Mouse (Mus musculus) right cerebral cortex, adult 18-20 months (tissue): ENCODE measurements around the gene Olfr893.
"Not testable (repeated sequence)": the region's sequence is repeated elsewhere in the genome, so short reads cannot be mapped to it uniquely, and the experiment has no call there.

Experiments used
- DNase-seq: peaks from one replicate; pipeline ENCODE4 v3.0.0; 2022; ENCODE audit warnings: mixed read lengths

The Olfr893 gene

GRCm38 (mm10) chr9:38208065-38208464 is at the start of gene Olfr893:
Gene Olfr893, plus strand, starts transcription at chr9:38208365.
- DNase-seq, result no peak

- not testable (repeated sequence) for DNase-seq
Observed at GRCm38 (mm10) chr9:38168341-38168740, 39.8 kb upstream of the Olfr893 start.

DNA sequence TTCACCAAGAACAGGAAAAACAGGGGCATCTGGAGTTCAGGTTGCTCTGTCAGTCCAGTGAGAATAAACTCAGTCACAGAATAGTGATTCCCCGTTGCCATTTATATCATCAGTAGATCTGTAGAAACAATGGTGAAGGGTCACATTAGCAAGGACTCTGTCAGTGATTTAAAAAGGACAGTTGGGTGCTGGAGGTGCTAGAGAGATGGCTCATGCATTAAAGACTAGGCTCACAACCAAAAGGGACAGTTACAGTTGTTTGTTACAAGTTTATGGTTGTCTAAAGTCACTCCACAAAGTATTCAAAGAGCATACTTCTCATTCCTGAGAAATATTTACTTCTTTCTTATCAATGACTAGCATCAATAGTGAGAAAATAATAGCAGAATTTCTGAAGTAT is 27.4 kb upstream of the Olfr893 start, which contains the start of gene Olfr891:
Gene Olfr891, minus strand, starts transcription at position 101 of the 400 bp plus-strand sequence.
- DNase-seq, result no peak

DNA sequence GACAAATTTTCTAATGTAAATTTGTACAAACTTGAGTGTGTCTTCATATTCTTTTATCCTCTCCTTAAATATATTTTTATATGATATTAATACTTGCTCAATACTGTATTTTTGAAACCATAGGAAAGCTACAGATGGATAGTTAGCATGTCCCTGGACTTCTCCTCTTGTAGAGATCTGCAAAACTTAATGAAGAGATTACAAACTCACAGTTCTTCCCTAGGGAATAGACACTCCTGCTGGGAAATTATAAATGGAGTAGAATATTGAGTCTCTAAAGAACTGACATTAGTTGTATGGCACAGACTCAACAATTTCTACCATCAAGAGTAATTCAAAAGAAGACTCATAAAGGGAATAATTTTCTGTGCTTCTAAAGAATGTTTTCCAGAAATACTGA is 9.6 kb downstream of the Olfr893 start, which contains the start of gene Olfr894:
Gene Olfr894, plus strand, starts transcription at position 301 of the 400 bp plus-strand sequence.
- DNase-seq, result no peak

DNA sequence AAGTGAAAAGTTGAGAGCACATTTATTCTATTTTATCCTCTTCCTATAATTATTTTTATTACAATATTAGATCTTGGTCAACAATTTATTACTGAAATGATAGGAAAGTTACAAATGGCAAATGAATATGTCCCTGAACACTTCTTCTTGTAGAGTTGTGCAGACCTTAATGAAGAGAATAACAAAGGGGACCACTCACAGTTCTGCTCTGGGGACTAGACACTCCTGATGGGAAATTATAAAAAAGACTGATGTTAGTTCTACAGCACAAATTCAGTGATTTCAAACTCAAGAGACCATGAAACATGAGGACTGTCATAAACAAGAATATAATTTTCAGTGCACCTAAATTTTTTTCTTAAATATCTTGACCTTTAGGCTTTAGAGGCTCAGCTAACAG is 44.3 kb downstream of the Olfr893 start, which contains the start of gene Olfr143:
Gene Olfr143, plus strand, starts transcription at position 301 of the 400 bp plus-strand sequence.
- no peak for DNase-seq
